Mouse (Mus musculus): ENCODE data around the gene Hddc3. TPM values are rescaled to one million over a fixed set of nuclear protein-coding genes. Genes with fewer than 3 reads are reported as not detected.

Gene Hddc3
- polyA plus RNA-seq, 1 experiment from 2014 or later: 27.4 TPM

- Histone ChIP-seq H3K27ac (no peak overlapping the region), H3K4me2 (replicated peaks) (no peak overlapping the region), H3K9ac (no peak overlapping the region), H3K4me1 (no peaks in the 10 kb centered on the region), H3K27me3 (no peaks in the 10 kb centered on the region), H3K36me3 (peaks cover 84% of the 10 kb centered on the region), H3K4me3 (no peak overlapping the region), H3K9me3 (no peaks in the 10 kb centered on the region)
- 75% methylated on average over 13 of the region's 13 CpGs for WGBS
- no peak for ATAC-seq (ENCODE audit: insufficient number of reproducible peaks, insufficient read depth, low FRiP score, low TSS enrichment)
These were observed 13.4 kb downstream of the Hddc3 start for GRCm38 (mm10) chr7:80356351-80356750.

- 0 out of 2 replicates have a peak overlapping the region, but pooled peaks have one; percentile 30 for H3K27ac ChIP-seq
- H3K4me3 ChIP-seq: no peak overlapping the region
- no peaks in the 10 kb centered on the region for H3K27me3 ChIP-seq
- no peaks in the 10 kb centered on the region for H3K4me1 ChIP-seq
- H3K4me2 ChIP-seq (replicated peaks): no peak overlapping the region
- peaks cover 84% of the 10 kb centered on the region for H3K36me3 ChIP-seq
- 19% methylated on average over 8 of the region's 8 CpGs for WGBS
- 0 out of 2 replicates have a peak, but pooled peaks have one; percentile 18 for ATAC-seq (ENCODE audit: insufficient number of reproducible peaks, insufficient read depth, low FRiP score, low TSS enrichment)
- no peaks in the 10 kb centered on the region for H3K9me3 ChIP-seq
- no peak overlapping the region for H3K9ac ChIP-seq
These were observed 14.3 kb downstream of the Hddc3 start for GRCm38 (mm10) chr7:80357156-80357555.

GRCm38 (mm10) chr7:80358039-80358438, 15.1 kb downstream of the Hddc3 start:
- H3K27ac ChIP-seq: no peak overlapping the region
- no peaks in the 10 kb centered on the region for H3K4me1 ChIP-seq
- H3K36me3 ChIP-seq: peaks cover 84% of the 10 kb centered on the region
- ATAC-seq (ENCODE audit: insufficient number of reproducible peaks, insufficient read depth, low FRiP score, low TSS enrichment): 0 out of 2 replicates have a peak, but pooled peaks have one; percentile 42
- H3K27me3 ChIP-seq: no peaks in the 10 kb centered on the region
- WGBS: 71% methylated on average over 4 of the region's 4 CpGs
- no peak overlapping the region for H3K9ac ChIP-seq
- H3K4me2 ChIP-seq (replicated peaks): no peak overlapping the region
- H3K9me3 ChIP-seq: no peaks in the 10 kb centered on the region
- no peak overlapping the region for H3K4me3 ChIP-seq

GRCm38 (mm10) chr7:80360435-80360834, 17.5 kb downstream of the Hddc3 start:
- 63% methylated on average over 3 of the region's 3 CpGs for WGBS
- no peak overlapping the region for H3K9ac ChIP-seq

GRCm38 (mm10) chr7:80365759-80366158, 22.9 kb downstream of the Hddc3 start:
- Histone ChIP-seq H3K27ac (no peak overlapping the region), H3K4me1 (peaks cover 15% of the 10 kb centered on the region), H3K36me3 (peaks cover 71% of the 10 kb centered on the region), H3K9ac (no peak overlapping the region), H3K4me2 (replicated peaks) (no peak overlapping the region), H3K9me3 (no peaks in the 10 kb centered on the region), H3K27me3 (no peaks in the 10 kb centered on the region), H3K4me3 (no peak overlapping the region)
- ATAC-seq (ENCODE audit: insufficient number of reproducible peaks, insufficient read depth, low FRiP score, low TSS enrichment): no peak
- 84% methylated on average over 2 of the region's 2 CpGs for WGBS

More at GRCm38 (mm10) chr7:80360435-80360834, 17.5 kb downstream of the Hddc3 start:
- Histone ChIP-seq H3K36me3 (peaks cover 87% of the 10 kb centered on the region), H3K27me3 (no peaks in the 10 kb centered on the region), H3K9me3 (no peaks in the 10 kb centered on the region), H3K4me1 (no peaks in the 10 kb centered on the region), H3K4me2 (replicated peaks) (no peak overlapping the region), H3K27ac (no peak overlapping the region), H3K4me3 (no peak overlapping the region)
- no peak for ATAC-seq (ENCODE audit: insufficient number of reproducible peaks, insufficient read depth, low FRiP score, low TSS enrichment)

- no peak for ATAC-seq (ENCODE audit: insufficient number of reproducible peaks, insufficient read depth, low FRiP score, low TSS enrichment)
- H3K9ac ChIP-seq: no peak overlapping the region
- no peak overlapping the region for H3K4me2 ChIP-seq (replicated peaks)
- H3K27ac ChIP-seq: no peak overlapping the region
- no peaks in the 10 kb centered on the region for H3K27me3 ChIP-seq
- no peak overlapping the region for H3K4me3 ChIP-seq
- 97% methylated on average over 7 of the region's 7 CpGs for WGBS
- peaks cover 15% of the 10 kb centered on the region for H3K4me1 ChIP-seq
- peaks cover 58% of the 10 kb centered on the region for H3K36me3 ChIP-seq
- no peaks in the 10 kb centered on the region for H3K9me3 ChIP-seq
These were observed 24.3 kb downstream of the Hddc3 start for GRCm38 (mm10) chr7:80367232-80367631.

GRCm38 (mm10) chr7:80368009-80368408, 25.1 kb downstream of the Hddc3 start:
- no peak overlapping the region for H3K4me3 ChIP-seq
- ATAC-seq (ENCODE audit: insufficient number of reproducible peaks, insufficient read depth, low FRiP score, low TSS enrichment): no peak
- peaks cover 15% of the 10 kb centered on the region for H3K4me1 ChIP-seq
- peaks cover 50% of the 10 kb centered on the region for H3K36me3 ChIP-seq
- 90% methylated on average over 9 of the region's 9 CpGs for WGBS
- H3K9me3 ChIP-seq: no peaks in the 10 kb centered on the region
- H3K9ac ChIP-seq: no peak overlapping the region
- no peaks in the 10 kb centered on the region for H3K27me3 ChIP-seq
- H3K27ac ChIP-seq: no peak overlapping the region
- H3K4me2 ChIP-seq (replicated peaks): no peak overlapping the region

- Histone ChIP-seq H3K27ac (peak overlapping the region; percentile 46; the same call in 1 of the 2 replicates), H3K9ac (0 out of 2 replicates have a peak overlapping the region, but pooled peaks have one; percentile 10), H3K4me1 (peaks cover 15% of the 10 kb centered on the region), H3K36me3 (peaks cover 42% of the 10 kb centered on the region), H3K9me3 (no peaks in the 10 kb centered on the region), H3K4me3 (0 out of 2 replicates have a peak overlapping the region, but pooled peaks have one; percentile 4), H3K27me3 (no peaks in the 10 kb centered on the region), H3K4me2 (replicated peaks) (peak overlapping the region; percentile 67)
- no peak for ATAC-seq (ENCODE audit: insufficient number of reproducible peaks, insufficient read depth, low FRiP score, low TSS enrichment)
- 77% methylated on average over 20 of the region's 20 CpGs for WGBS
These were observed 25.9 kb downstream of the Hddc3 start for GRCm38 (mm10) chr7:80368635-80369421.

- no peak for ATAC-seq (ENCODE audit: insufficient number of reproducible peaks, insufficient read depth, low FRiP score, low TSS enrichment)
- Histone ChIP-seq H3K4me3 (0 out of 2 replicates have a peak overlapping the region, but pooled peaks have one; percentile 79), H3K4me1 (peaks cover 15% of the 10 kb centered on the region), H3K27ac (peak overlapping the region; percentile 46; the same call in 1 of the 2 replicates), H3K4me2 (replicated peaks) (peak overlapping the region; percentile 67), H3K9me3 (no peaks in the 10 kb centered on the region), H3K27me3 (no peaks in the 10 kb centered on the region), H3K36me3 (peaks cover 36% of the 10 kb centered on the region), H3K9ac (0 out of 2 replicates have a peak overlapping the region, but pooled peaks have one; percentile 10)
- 67% methylated on average over 5 of the region's 5 CpGs for WGBS
These were observed 26.6 kb downstream of the Hddc3 start for GRCm38 (mm10) chr7:80369461-80369860.

- H3K27ac ChIP-seq: peak overlapping the region; percentile 90
- peaks cover 31% of the 10 kb centered on the region for H3K36me3 ChIP-seq
- H3K9ac ChIP-seq: peak overlapping the region; percentile 81
- H3K4me1 ChIP-seq: peaks cover 15% of the 10 kb centered on the region
- peak overlapping the region; percentile 67 for H3K4me2 ChIP-seq (replicated peaks)
- peak overlapping the region; percentile 79 for H3K4me3 ChIP-seq
- ATAC-seq (ENCODE audit: insufficient number of reproducible peaks, insufficient read depth, low FRiP score, low TSS enrichment): no peak
- H3K27me3 ChIP-seq: no peaks in the 10 kb centered on the region
- H3K9me3 ChIP-seq: no peaks in the 10 kb centered on the region
- WGBS: 35% methylated on average over 4 of the region's 4 CpGs
These were observed 27.1 kb downstream of the Hddc3 start for GRCm38 (mm10) chr7:80369967-80370431.

- ATAC-seq (ENCODE audit: insufficient number of reproducible peaks, insufficient read depth, low FRiP score, low TSS enrichment): no peak
- Histone ChIP-seq H3K4me1 (peaks cover 15% of the 10 kb centered on the region), H3K27me3 (no peaks in the 10 kb centered on the region), H3K36me3 (peaks cover 30% of the 10 kb centered on the region), H3K4me3 (peak overlapping the region; percentile 79), H3K27ac (peak overlapping the region; percentile 90), H3K9ac (peak overlapping the region; percentile 81), H3K4me2 (replicated peaks) (peak overlapping the region; percentile 67), H3K9me3 (no peaks in the 10 kb centered on the region)
- WGBS: under 1% methylated on average over 31 of the region's 31 CpGs
These were observed 27.7 kb downstream of the Hddc3 start for GRCm38 (mm10) chr7:80370649-80371040.

Measured in embryonic facial prominence, embryonic 12.5 days (tissue).